Mouse (Mus musculus) thymus, adult 2 months (tissue): ENCODE measurements around the gene Morn3. TPM values are rescaled to one million over a fixed set of nuclear protein-coding genes. Genes with fewer than 3 reads are reported as not detected.
A peak's percentile ranks its signal among the peaks of the same experiment; 100 is the strongest.

Source experiments
- DNase-seq: peaks from one replicate; pipeline ENCODE4 v3.0.0; 2021
- H3K27ac ChIP-seq: fragments of 200-500 bp; 2 replicates; pipeline ENCODE4 v1.5.1; 2012; ENCODE audit warnings: low read length, control low read depth; ENCODE audit not compliant: control insufficient read depth, insufficient read depth
- H3K27me3 ChIP-seq: fragments of 200-500 bp; 2 replicates; pipeline ENCODE4 v1.6.1; 2012; ENCODE audit warnings: mild to moderate bottlenecking, low read length, moderate library complexity, mixed read lengths; ENCODE audit not compliant: control insufficient read depth, insufficient read depth
- H3K36me3 ChIP-seq: fragments of 200-500 bp; 2 replicates; pipeline ENCODE4 v1.6.1; 2012; ENCODE audit warnings: mild to moderate bottlenecking, low read length, moderate library complexity; ENCODE audit not compliant: control insufficient read depth, insufficient read depth
- H3K4me1 ChIP-seq: fragments of 200-500 bp; replicated peaks from 2 replicates; pipeline ENCODE4 v1.6.1; 2012; ENCODE audit warnings: low read length; ENCODE audit not compliant: control insufficient read depth, insufficient read depth
- H3K4me3 ChIP-seq: fragments of 200-500 bp; 2 replicates; pipeline ENCODE4 v1.5.1; 2012; ENCODE audit warnings: mild to moderate bottlenecking, low read length, control low read depth, moderate library complexity; ENCODE audit not compliant: control insufficient read depth, insufficient read depth
- CTCF ChIP-seq: fragments of 200-500 bp; IDR thresholded peaks from 2 replicates; pipeline ENCODE4 v1.5.1; 2012; ENCODE audit warnings: mild to moderate bottlenecking, control low read depth, low read length, moderate library complexity, borderline replicate concordance; ENCODE audit not compliant: control insufficient read depth, poor library complexity, insufficient read depth; ENCODE audit errors: extremely low read depth
- POLR2A ChIP-seq: fragments of 200-500 bp; IDR thresholded peaks from 2 replicates; pipeline ENCODE4 v1.6.1; 2012; ENCODE audit warnings: mild to moderate bottlenecking, low read length, control low read depth, moderate library complexity; ENCODE audit not compliant: control insufficient read depth, poor library complexity, insufficient read depth; ENCODE audit errors: extremely low read depth
- WGBS: fragments of 180-500 bp; shearing (Covaris S2); methylation state at CpG from one replicate; pipeline ENCODE4 v1.1.7; 2018; 5-methylcytosine and 5-hydroxymethylcytosine counted together
- polyA plus RNA-seq: library from polyadenylated mRNA; depleted of rRNA; stranded (reverse); fragments of >200 nt; gene quantifications from 2 replicates; pipeline ENCODE4 v1.2.3, GENCODE M21; 2012; rRNA removed

Gene Morn3
- polyA plus RNA-seq, 1 experiment, result 0.15 TPM

GRCm38 (mm10) chr5:122987211-122988020 is 59.4 kb downstream of the Morn3 start:
- H3K4me1 ChIP-seq, result peaks cover 29% of the 10 kb centered on the region
- TF ChIP-seq CTCF, result no peak
- no peak for TF ChIP-seq POLR2A
- peak overlapping the region; percentile 61 for H3K4me3 ChIP-seq
- H3K27me3 ChIP-seq, result no peaks in the 10 kb centered on the region
- peaks cover 3% of the 10 kb centered on the region; the same call in 1 of the 2 replicates for H3K36me3 ChIP-seq
- peak; percentile 53 for DNase-seq
- H3K27ac ChIP-seq, result no peak overlapping the region
- 14% methylated on average over 39 of the region's 39 CpGs for WGBS

- Histone ChIP-seq H3K4me1 (peaks cover 24% of the 10 kb centered on the region), H3K27ac (no peak overlapping the region), H3K4me3 (no peak overlapping the region), H3K36me3 (peaks cover 8% of the 10 kb centered on the region; the same call in 1 of the 2 replicates), H3K27me3 (no peaks in the 10 kb centered on the region)
- DNase-seq, result no peak
- no peak for TF ChIP-seq CTCF
- no peak for TF ChIP-seq POLR2A
- WGBS, result 89% methylated on average over 8 of the region's 8 CpGs
These were observed 60.7 kb downstream of the Morn3 start for GRCm38 (mm10) chr5:122986091-122986493.

Other genes with a start within 250 kb of the Morn3 start
- gene Anapc5, start 225.7 kb downstream of the Morn3 start, polyA plus RNA-seq, result 463 and 489 TPM in 2 replicates
- 21.7 and 24.7 TPM in 2 replicates for gene Rnf34, start 197.0 kb downstream of the Morn3 start, polyA plus RNA-seq
- gene Kdm2b, start 57.2 kb downstream of the Morn3 start, polyA plus RNA-seq, result 65.1 and 73.9 TPM in 2 replicates
- 76.9 and 87.4 TPM in 2 replicates for gene Orai1, start 31.9 kb downstream of the Morn3 start, polyA plus RNA-seq
- gene Tmem120b, start 21.4 kb upstream of the Morn3 start, polyA plus RNA-seq, result 43.6 and 45.7 TPM in 2 replicates
- gene Rhof, start 85.7 kb upstream of the Morn3 start, polyA plus RNA-seq, result 45.1 and 51.9 TPM in 2 replicates
- gene Setd1b, start 95.2 kb upstream of the Morn3 start, polyA plus RNA-seq, result 45.5 and 66.9 TPM in 2 replicates
- gene Psmd9, start 122.4 kb upstream of the Morn3 start, polyA plus RNA-seq, result 32.7 and 34.7 TPM in 2 replicates
- 1.5 and 6.0 TPM in 2 replicates for gene Hpd, start 135.7 kb upstream of the Morn3 start, polyA plus RNA-seq
- 2.2 and 2.4 TPM in 2 replicates for gene Wdr66, start 205.1 kb upstream of the Morn3 start, polyA plus RNA-seq